Mouse (Mus musculus) ES-Bruce4 (cell line): ENCODE data around the gene Olfr1131. TPM values are rescaled to one million over a fixed set of nuclear protein-coding genes. Genes with fewer than 3 reads are reported as not detected.
"Not testable (repeated sequence)": the region's sequence is repeated elsewhere in the genome, so short reads cannot be mapped to it uniquely, and the experiment has no call there.

Source experiments
- H3K27ac ChIP-seq: 2 replicates; pipeline ENCODE4 v1.5.1; 2012; ENCODE audit warnings: low read length, inconsistent platforms; ENCODE audit not compliant: insufficient read depth
- H3K27me3 ChIP-seq: 2 replicates; pipeline ENCODE4 v1.6.1; 2012; ENCODE audit warnings: mild to moderate bottlenecking, low read length, inconsistent platforms; ENCODE audit not compliant: control insufficient read depth, poor library complexity, insufficient read depth, severe bottlenecking
- H3K36me3 ChIP-seq: 2 replicates; pipeline ENCODE4 v1.6.1; 2012; ENCODE audit warnings: inconsistent platforms, mild to moderate bottlenecking, low read length, moderate library complexity; ENCODE audit not compliant: control insufficient read depth, poor library complexity, insufficient read depth, severe bottlenecking
- H3K4me1 ChIP-seq: one replicate; pipeline ENCODE4 v1.8.1; 2011; ENCODE audit warnings: low read length; ENCODE audit not compliant: control insufficient read depth, insufficient read depth
- H3K4me3 ChIP-seq: 2 replicates; pipeline ENCODE4 v1.5.1; 2011; ENCODE audit warnings: low read depth, mild to moderate bottlenecking, low read length
- H3K9ac ChIP-seq: 2 replicates; pipeline ENCODE4 v1.6.1; 2012; ENCODE audit warnings: low read depth, mild to moderate bottlenecking, inconsistent platforms; ENCODE audit not compliant: poor library complexity, severe bottlenecking
- H3K9me3 ChIP-seq: replicated peaks from 2 replicates; pipeline ENCODE4 v1.6.1; 2012; ENCODE audit warnings: mild to moderate bottlenecking, low read length, inconsistent platforms; ENCODE audit not compliant: control insufficient read depth, poor library complexity, insufficient read depth, severe bottlenecking
- CTCF ChIP-seq: IDR thresholded peaks from one replicate; pipeline ENCODE4 v1.8.1; 2011; ENCODE audit warnings: low read depth, low read length
- EP300 ChIP-seq: IDR thresholded peaks from 2 replicates; pipeline ENCODE4 v1.6.1; 2011; ENCODE audit warnings: low read depth, low read length; ENCODE audit not compliant: insufficient read depth
- POLR2A ChIP-seq: IDR thresholded peaks from one replicate; pipeline ENCODE4 v1.8.1; 2011; ENCODE audit warnings: low read length; ENCODE audit not compliant: insufficient read depth
- polyA plus RNA-seq: library from polyadenylated mRNA; stranded (reverse); fragments of >200 nt; gene quantifications from 2 replicates; pipeline ENCODE4 v1.2.4, GENCODE M21; 2011; ENCODE audit warnings: low read depth; ENCODE audit not compliant: missing spikeins, insufficient read depth, insufficient read length

Olfr1131 gene
- not detected in 2 replicates for polyA plus RNA-seq

DNA sequence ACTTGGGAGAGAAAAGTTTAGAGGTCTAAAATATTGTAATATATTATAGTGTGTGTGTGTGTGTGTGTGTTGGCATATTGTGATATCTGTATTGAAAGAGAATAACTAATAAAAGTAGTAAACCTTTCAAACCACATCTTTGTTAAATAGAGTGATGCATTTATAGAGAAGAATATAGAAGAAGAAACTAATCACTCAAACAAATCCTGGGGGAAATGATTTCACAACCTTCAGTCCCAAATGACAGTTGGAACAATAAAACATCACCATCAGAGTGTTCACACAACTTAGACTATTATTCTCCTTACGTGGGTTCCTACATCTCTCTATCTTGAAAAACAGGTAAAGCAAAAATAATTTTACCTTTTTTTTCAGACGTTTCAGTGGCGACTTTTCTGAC, at the start of gene Olfr1131:
Gene Olfr1131, plus strand, starts transcription at position 301 of the 400 bp plus-strand sequence.
- TF ChIP-seq CTCF, result no peak
- TF ChIP-seq EP300, result no peak
- TF ChIP-seq POLR2A, result no peak
- no peaks in the 10 kb centered on the region for H3K27me3 ChIP-seq
- no peak within 1 kb of the TSS for H3K9ac ChIP-seq
- H3K4me1 ChIP-seq, result no peaks in the 10 kb centered on the region
- no peak within 1 kb of the TSS for H3K4me3 ChIP-seq
- H3K27ac ChIP-seq, result no peak within 1 kb of the TSS
- no peaks in the 10 kb centered on the region for H3K9me3 ChIP-seq
- H3K36me3 ChIP-seq, result no peaks in the 10 kb centered on the region

DNA sequence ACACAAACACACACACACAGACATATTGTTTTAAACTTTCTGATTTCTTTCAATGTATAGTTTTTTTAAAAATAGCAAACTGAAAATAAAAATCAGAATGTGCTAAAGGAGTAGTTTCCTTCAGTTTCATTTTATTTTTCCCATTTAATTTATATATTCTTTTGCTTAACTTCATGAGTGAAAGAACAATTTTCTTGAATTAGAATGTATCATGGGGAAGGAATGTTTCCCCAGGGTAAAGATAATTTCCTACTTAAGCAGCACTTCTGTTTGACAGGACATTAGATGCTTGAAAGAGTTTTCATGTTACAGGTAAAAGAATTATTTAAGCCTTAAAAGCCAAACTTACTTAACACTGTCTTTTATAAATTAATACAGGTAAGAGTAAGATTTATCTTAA, 21.0 kb upstream of the Olfr1131 start, which contains the start of gene Olfr1130:
Gene Olfr1130, plus strand, starts transcription at position 301 of the 400 bp plus-strand sequence.
- H3K36me3 ChIP-seq, H3K9ac ChIP-seq, H3K27me3 ChIP-seq, H3K4me3 ChIP-seq, H3K9me3 ChIP-seq, H3K27ac ChIP-seq, H3K4me1 ChIP-seq: not testable (repeated sequence)

DNA sequence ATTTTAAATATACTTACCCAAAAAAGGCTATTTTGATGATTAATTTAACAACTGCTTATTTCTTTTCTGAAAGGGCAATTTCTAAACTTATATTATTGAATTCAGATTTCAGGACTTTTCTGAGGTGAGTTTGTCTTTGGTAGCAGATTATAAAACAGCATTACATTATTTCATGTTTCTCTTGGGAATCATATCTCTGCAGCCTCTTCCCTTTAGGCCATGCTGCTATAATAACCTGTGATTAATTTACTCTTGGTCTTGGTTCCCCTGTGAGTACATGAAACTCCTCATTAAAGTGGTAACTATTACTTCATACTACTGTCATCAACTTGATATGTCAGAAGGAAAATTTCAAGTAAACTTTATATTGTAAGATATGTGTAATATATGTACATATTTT, 10.5 kb downstream of the Olfr1131 start, which contains the start of gene Olfr1132:
Gene Olfr1132, minus strand, starts transcription at position 101 of the 400 bp plus-strand sequence.
- no peaks in the 10 kb centered on the region for H3K36me3 ChIP-seq
- H3K27ac ChIP-seq, result no peak within 1 kb of the TSS
- H3K9me3 ChIP-seq, result no peaks in the 10 kb centered on the region
- no peak within 1 kb of the TSS for H3K4me3 ChIP-seq
- H3K27me3 ChIP-seq, result no peaks in the 10 kb centered on the region
- no peaks in the 10 kb centered on the region for H3K4me1 ChIP-seq
- TF ChIP-seq POLR2A (no peak), EP300 (no peak), CTCF (no peak)
- H3K9ac ChIP-seq, result no peak within 1 kb of the TSS

- Histone ChIP-seq H3K4me3 (no peak overlapping the region), H3K9me3 (no peaks in the 10 kb centered on the region), H3K36me3 (no peaks in the 10 kb centered on the region), H3K4me1 (no peaks in the 10 kb centered on the region), H3K9ac (no peak overlapping the region), H3K27me3 (no peaks in the 10 kb centered on the region), H3K27ac (no peak overlapping the region)
- TF ChIP-seq CTCF (no peak), POLR2A (no peak), EP300 (no peak)
These were observed 15.5 kb downstream of the Olfr1131 start for GRCm38 (mm10) chr2:87642441-87642840.

DNA sequence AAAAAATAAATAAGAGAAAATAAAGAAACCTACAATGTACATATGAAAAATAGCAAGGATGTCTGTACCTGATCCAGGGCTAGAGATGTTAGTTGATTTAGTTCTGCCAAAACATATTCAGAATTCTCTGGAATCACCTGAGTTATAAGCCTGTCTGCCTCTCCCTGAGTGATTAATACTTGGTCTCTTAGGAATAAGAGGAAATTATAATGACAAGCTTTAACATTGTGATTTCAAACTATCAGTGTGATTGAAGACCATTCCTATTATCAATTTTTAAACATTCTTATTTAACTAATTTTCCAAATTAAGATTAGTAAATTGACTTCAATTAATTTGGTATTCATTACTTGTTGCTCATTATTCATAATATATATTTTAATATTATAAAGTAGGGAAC, 20.4 kb downstream of the Olfr1131 start, which contains the start of gene Olfr1133:
Gene Olfr1133, minus strand, starts transcription at position 101 of the 400 bp plus-strand sequence.
- Histone ChIP-seq H3K4me1 (no peaks in the 10 kb centered on the region), H3K27me3 (no peaks in the 10 kb centered on the region), H3K36me3 (no peaks in the 10 kb centered on the region), H3K27ac (no peak within 1 kb of the TSS), H3K9ac (no peak within 1 kb of the TSS), H3K4me3 (no peak within 1 kb of the TSS), H3K9me3 (no peaks in the 10 kb centered on the region)
- TF ChIP-seq POLR2A, result no peak
- no peak for TF ChIP-seq CTCF
- no peak for TF ChIP-seq EP300

GRCm38 (mm10) chr2:87658360-87658759, 31.5 kb downstream of the Olfr1131 start, which contains the start of gene Olfr1134:
Gene Olfr1134, minus strand, starts transcription at chr2:87658460.
- no peaks in the 10 kb centered on the region for H3K9me3 ChIP-seq
- H3K27me3 ChIP-seq, result no peaks in the 10 kb centered on the region
- no peak within 1 kb of the TSS for H3K27ac ChIP-seq
- H3K4me3 ChIP-seq, result no peak within 1 kb of the TSS
- H3K36me3 ChIP-seq, result no peaks in the 10 kb centered on the region
- no peak for TF ChIP-seq POLR2A
- no peak for TF ChIP-seq CTCF
- TF ChIP-seq EP300, result no peak
- H3K9ac ChIP-seq, result no peak within 1 kb of the TSS
- no peaks in the 10 kb centered on the region for H3K4me1 ChIP-seq
